Mouse (Mus musculus): ENCODE results near the gene Adamts4. TPM values are rescaled to one million over a fixed set of nuclear protein-coding genes. Genes with fewer than 3 reads are reported as not detected.

Adamts4 gene
- total RNA-seq, 1 experiment: 4.5 TPM

GRCm38 (mm10) chr1:171309321-171309720, 59.1 kb downstream of the Adamts4 start:
- Histone ChIP-seq H3K36me3 (ENCODE audit: control insufficient read depth, insufficient read depth, low read length, poor library complexity, severe bottlenecking) (no peaks in the 10 kb centered on the region), H3K9ac (ENCODE audit: insufficient read depth, low read depth, low read length, poor library complexity, severe bottlenecking) (no peak overlapping the region), H3K9me3 (ENCODE audit: control insufficient read depth, insufficient read depth, low read depth, low read length) (no peaks in the 10 kb centered on the region), H3K4me1 (ENCODE audit: control insufficient read depth in 2 of 2, insufficient read depth in 2 of 2, low read length in 2 of 2, poor library complexity in 1 of 2) (peaks cover 0 to 3% of the 10 kb centered on the region in 2 experiments; a peak in 1 of 4 replicates), H3K27ac (ENCODE audit: insufficient read depth, low read depth, low read length, poor library complexity, severe bottlenecking) (no peak overlapping the region), H3K4me3 (ENCODE audit: insufficient read depth in 1 of 2, low read depth in 1 of 2, low read length in 2 of 2, poor library complexity in 1 of 2, severe bottlenecking in 1 of 2) (no peak overlapping the region)
- in situ Hi-C loops (cut with MboI; ENCODE audit: low sequenced_read_pairs in 2 of 2, unreplicated experiment in 2 of 2): no loop called here
- DNase-seq (ENCODE audit: low read depth, low spot score): no peak
- TF ChIP-seq ZNF384 (IDR thresholded peaks at IDR 0.05; ENCODE audit: low read depth, low read length) (no peak), CHD2 (IDR thresholded peaks at IDR 0.05; ENCODE audit: low read depth, low read length) (no peak), MAFK (IDR thresholded peaks at IDR 0.05; ENCODE audit: insufficient read depth, low read depth, low read length) (no peak), ZC3H11A (IDR thresholded peaks at IDR 0.05; ENCODE audit: borderline replicate concordance, low read depth, low read length) (no peak), HCFC1 (IDR thresholded peaks at IDR 0.05; ENCODE audit: borderline replicate concordance, insufficient read depth, low read length) (no peak)

Other genes with a start within 250 kb of the Adamts4 start
- 0.49 TPM in 1 of 2 replicates, not detected in the other for gene Fcgr4, start 231.5 kb upstream of the Adamts4 start, total RNA-seq (2012; rRNA removed)
- 0.32 and 0.40 TPM in 2 replicates for gene Fcgr3, start 185.5 kb upstream of the Adamts4 start, total RNA-seq (2012; rRNA removed)
- gene Cfap126, start 136.5 kb upstream of the Adamts4 start, total RNA-seq (2012; rRNA removed): not detected in 2 replicates
- gene Sdhc, start 99.8 kb upstream of the Adamts4 start, total RNA-seq (2012; rRNA removed): 55.0 and 57.9 TPM in 2 replicates
- 0.36 TPM in 1 of 2 replicates, not detected in the other for gene Mpz, start 99.7 kb upstream of the Adamts4 start, total RNA-seq (2012; rRNA removed)
- gene Pcp4l1, start 54.2 kb upstream of the Adamts4 start, total RNA-seq (2012; rRNA removed): 0.63 and 2.2 TPM in 2 replicates
- gene Nr1i3, start 36.5 kb upstream of the Adamts4 start, total RNA-seq (2012; rRNA removed): 0.71 and 1.2 TPM in 2 replicates
- 22.0 and 27.5 TPM in 2 replicates for gene Tomm40l, start 27.9 kb upstream of the Adamts4 start, total RNA-seq (2012; rRNA removed)
- 0.98 and 2.0 TPM in 2 replicates for gene Apoa2, start 25.4 kb upstream of the Adamts4 start, total RNA-seq (2012; rRNA removed)
- gene Fcer1g, start 16.1 kb upstream of the Adamts4 start, total RNA-seq (2012; rRNA removed): 0.62 and 0.63 TPM in 2 replicates
- gene Ndufs2, start 967 bp downstream of the Adamts4 start, total RNA-seq (2012; rRNA removed): 175 and 229 TPM in 2 replicates
- 35.8 and 51.0 TPM in 2 replicates for gene B4galt3, start 19.9 kb downstream of the Adamts4 start, total RNA-seq (2012; rRNA removed)
- gene Ppox, start 30.8 kb downstream of the Adamts4 start, total RNA-seq (2012; rRNA removed): 15.5 and 23.6 TPM in 2 replicates
- gene Usp21, start 37.6 kb downstream of the Adamts4 start, total RNA-seq (2012; rRNA removed): 23.1 and 30.7 TPM in 2 replicates
- 59.1 and 78.8 TPM in 2 replicates for gene Ufc1, start 44.6 kb downstream of the Adamts4 start, total RNA-seq (2012; rRNA removed)
- 23.9 and 25.7 TPM in 2 replicates for gene Dedd, start 78.7 kb downstream of the Adamts4 start, total RNA-seq (2012; rRNA removed)
- 18.1 and 24.4 TPM in 2 replicates for gene Nit1, start 95.2 kb downstream of the Adamts4 start, total RNA-seq (2012; rRNA removed)
- gene Pfdn2, start 95.2 kb downstream of the Adamts4 start, total RNA-seq (2012; rRNA removed): 41.1 and 41.6 TPM in 2 replicates
- gene Klhdc9, start 110.4 kb downstream of the Adamts4 start, total RNA-seq (2012; rRNA removed): 0.85 and 1.1 TPM in 2 replicates
- gene Nectin4, start 119.7 kb downstream of the Adamts4 start, total RNA-seq (2012; rRNA removed): 1.9 and 3.0 TPM in 2 replicates
- gene Arhgap30, start 138.5 kb downstream of the Adamts4 start, total RNA-seq (2012; rRNA removed): 8.0 and 9.0 TPM in 2 replicates
- 151 and 164 TPM in 2 replicates for gene Usf1, start 160.9 kb downstream of the Adamts4 start, total RNA-seq (2012; rRNA removed)
- gene Tstd1, start 168.5 kb downstream of the Adamts4 start, total RNA-seq (2012; rRNA removed): 6.2 and 11.2 TPM in 2 replicates
- gene F11r, start 187.1 kb downstream of the Adamts4 start, total RNA-seq (2012; rRNA removed): 74.9 and 132 TPM in 2 replicates